Mouse (Mus musculus): ENCODE data around the gene Vps16. TPM values are rescaled to one million over a fixed set of nuclear protein-coding genes. Genes with fewer than 3 reads are reported as not detected.

Vps16 gene
- polyA plus RNA-seq, 1 experiment from 2014 or later, result 45.1 TPM

DNA sequence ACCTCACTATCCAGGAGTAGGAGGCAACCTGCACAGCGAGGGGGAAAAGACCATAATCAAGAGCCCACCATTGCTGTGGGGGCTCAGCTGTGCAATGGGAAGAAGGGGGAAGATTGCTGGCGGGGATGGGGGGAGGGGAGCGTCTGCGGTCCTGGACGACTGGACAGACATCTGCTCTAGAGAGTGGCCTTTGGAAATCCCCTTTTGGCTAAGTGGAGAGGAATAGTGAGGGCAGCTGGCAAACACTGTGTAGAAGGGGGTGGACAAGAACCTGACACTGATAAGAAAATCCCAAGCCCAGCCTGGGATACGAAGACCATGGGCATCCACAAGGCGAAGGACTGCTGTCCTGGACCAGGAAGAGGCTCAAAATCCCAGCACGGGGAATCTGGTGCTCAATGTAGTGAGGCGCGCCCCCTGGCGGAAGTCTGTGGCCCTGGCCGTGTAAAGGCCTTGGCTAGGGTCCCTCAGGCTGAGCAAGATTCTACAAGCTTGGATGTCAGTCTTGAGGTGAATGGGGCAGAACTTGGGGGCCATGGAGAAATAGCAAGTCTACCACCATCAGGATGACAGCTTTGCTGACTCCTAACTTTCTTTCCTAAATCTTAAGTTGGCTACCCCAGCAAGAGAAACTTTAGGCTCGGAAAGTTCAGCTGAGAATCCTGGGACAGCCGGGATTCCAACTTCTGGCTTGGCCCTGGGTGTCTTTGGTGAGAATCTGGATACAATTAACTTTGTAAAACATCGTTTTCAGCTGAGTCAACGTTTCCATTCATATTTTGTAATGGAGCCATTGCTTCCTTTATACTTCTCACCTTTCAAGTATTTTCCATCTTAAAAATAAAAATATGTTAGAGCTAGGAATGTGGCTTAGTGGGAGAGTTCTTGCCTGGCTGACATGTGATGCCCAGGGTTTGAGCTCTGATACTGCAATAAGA lies 12.3 kb upstream of the Vps16 start:
- no peaks in the 10 kb centered on the region for H3K9me3 ChIP-seq (replicated peaks; ENCODE audit: control insufficient read depth, low read length)
- H3K27me3 ChIP-seq (ENCODE audit: control insufficient read depth, insufficient read depth, low read length), result peaks cover under 1% of the 10 kb centered on the region; the same call in 1 of the 2 replicates
- H3K4me2 ChIP-seq, result no peak overlapping the region
- 32% methylated on average over 16 of the region's 16 CpGs for WGBS (ENCODE audit: insufficient replicate concordance)
- H3K4me1 ChIP-seq (ENCODE audit: control insufficient read depth, insufficient read depth, low read length), result no peaks in the 10 kb centered on the region
- no peak overlapping the region for H3K4me3 ChIP-seq (ENCODE audit: low read depth, low read length)
- H3K36me3 ChIP-seq (ENCODE audit: control insufficient read depth, insufficient read depth, low read length), result no peaks in the 10 kb centered on the region
- no peak overlapping the region for H3K27ac ChIP-seq (ENCODE audit: low read depth, low read length)
- H3K9ac ChIP-seq (ENCODE audit: low read depth, low read length), result no peak overlapping the region
- ATAC-seq (replicated peaks; ENCODE audit: insufficient number of reproducible peaks, low FRiP score, low TSS enrichment), result peak; percentile 46; the same call in 1 of the 2 replicates

- no peak overlapping the region for H3K27ac ChIP-seq (ENCODE audit: low read depth, low read length)
- no peak overlapping the region for H3K4me3 ChIP-seq (ENCODE audit: low read depth, low read length)
- no peaks in the 10 kb centered on the region for H3K9me3 ChIP-seq (replicated peaks; ENCODE audit: control insufficient read depth, low read length)
- H3K27me3 ChIP-seq (ENCODE audit: control insufficient read depth, insufficient read depth, low read length), result no peaks in the 10 kb centered on the region
- H3K4me1 ChIP-seq (ENCODE audit: control insufficient read depth, insufficient read depth, low read length), result no peaks in the 10 kb centered on the region
- WGBS (ENCODE audit: insufficient replicate concordance), result 64% methylated on average over 3 of the region's 3 CpGs
- no peak for ATAC-seq (replicated peaks; ENCODE audit: insufficient number of reproducible peaks, low FRiP score, low TSS enrichment)
- H3K9ac ChIP-seq (ENCODE audit: low read depth, low read length), result no peak overlapping the region
- H3K4me2 ChIP-seq, result no peak overlapping the region
- no peaks in the 10 kb centered on the region for H3K36me3 ChIP-seq (ENCODE audit: control insufficient read depth, insufficient read depth, low read length)
Measured at GRCm38 (mm10) chr2:130412775-130413174, 11.4 kb upstream of the Vps16 start.

GRCm38 (mm10) chr2:130414094-130414856 lies 9.9 kb upstream of the Vps16 start:
- Histone ChIP-seq H3K4me2 (no peak overlapping the region), H3K9me3 (replicated peaks; ENCODE audit: control insufficient read depth, low read length) (no peaks in the 10 kb centered on the region), H3K4me1 (ENCODE audit: control insufficient read depth, insufficient read depth, low read length) (no peaks in the 10 kb centered on the region), H3K27ac (ENCODE audit: low read depth, low read length) (no peak overlapping the region), H3K9ac (ENCODE audit: low read depth, low read length) (no peak overlapping the region), H3K4me3 (ENCODE audit: low read depth, low read length) (no peak overlapping the region), H3K36me3 (ENCODE audit: control insufficient read depth, insufficient read depth, low read length) (no peaks in the 10 kb centered on the region), H3K27me3 (ENCODE audit: control insufficient read depth, insufficient read depth, low read length) (no peaks in the 10 kb centered on the region)
- WGBS (ENCODE audit: insufficient replicate concordance), result 69% methylated on average over 6 of the region's 6 CpGs
- no peak for ATAC-seq (replicated peaks; ENCODE audit: insufficient number of reproducible peaks, low FRiP score, low TSS enrichment)

- H3K36me3 ChIP-seq (ENCODE audit: control insufficient read depth, insufficient read depth, low read length), result no peaks in the 10 kb centered on the region
- H3K27ac ChIP-seq (ENCODE audit: low read depth, low read length), result no peak overlapping the region
- H3K4me2 ChIP-seq, result no peak overlapping the region
- ATAC-seq (replicated peaks; ENCODE audit: insufficient number of reproducible peaks, low FRiP score, low TSS enrichment), result no peak
- peaks cover 9% of the 10 kb centered on the region for H3K4me1 ChIP-seq (ENCODE audit: control insufficient read depth, insufficient read depth, low read length)
- no peaks in the 10 kb centered on the region for H3K9me3 ChIP-seq (replicated peaks; ENCODE audit: control insufficient read depth, low read length)
- WGBS (ENCODE audit: insufficient replicate concordance), result 91% methylated on average over 26 of the region's 26 CpGs
- H3K4me3 ChIP-seq (ENCODE audit: low read depth, low read length), result no peak overlapping the region
- H3K27me3 ChIP-seq (ENCODE audit: control insufficient read depth, insufficient read depth, low read length), result no peaks in the 10 kb centered on the region
- H3K9ac ChIP-seq (ENCODE audit: low read depth, low read length), result no peak overlapping the region
Measured at GRCm38 (mm10) chr2:130421781-130422620, 2.1 kb upstream of the Vps16 start.

DNA sequence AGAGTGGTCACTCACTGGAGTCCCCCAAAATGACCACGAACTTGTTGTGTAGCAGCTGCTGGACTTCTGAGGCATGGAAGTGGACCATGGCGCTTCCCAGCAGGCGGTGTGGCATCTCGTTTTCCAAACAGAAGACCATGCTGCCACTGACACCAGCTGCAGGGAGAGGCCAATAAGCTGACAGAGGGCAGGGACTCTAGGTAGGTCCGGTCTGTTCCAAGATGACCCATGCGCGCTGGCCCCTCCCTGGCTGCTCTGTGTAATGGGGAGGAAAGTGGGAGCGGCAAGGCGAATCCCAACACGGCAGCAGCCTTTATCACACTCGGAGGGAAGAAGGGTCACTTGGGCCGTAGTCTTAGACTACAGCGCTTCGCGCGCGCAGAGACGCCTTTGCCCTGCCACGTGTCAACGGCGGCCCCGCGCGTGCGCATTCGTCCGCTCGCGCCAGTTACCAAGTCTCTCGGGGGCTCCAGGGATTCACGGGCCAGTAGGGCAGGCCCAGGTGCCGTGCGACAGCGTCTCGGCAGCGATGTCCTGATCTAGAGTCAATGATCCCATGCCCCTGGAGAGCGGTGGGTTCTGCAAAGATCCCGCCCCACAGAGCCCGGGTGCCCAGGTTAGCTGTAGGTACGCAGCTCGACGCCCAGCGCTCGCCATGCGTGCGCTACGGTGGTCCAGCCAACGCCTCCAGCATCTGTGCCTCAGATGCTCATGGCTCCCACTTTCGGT lies 578 bp upstream of the Vps16 start:
- peaks cover 9% of the 10 kb centered on the region for H3K4me1 ChIP-seq (ENCODE audit: control insufficient read depth, insufficient read depth, low read length)
- peak overlapping the region; percentile 90 for H3K9ac ChIP-seq (ENCODE audit: low read depth, low read length)
- no peaks in the 10 kb centered on the region for H3K9me3 ChIP-seq (replicated peaks; ENCODE audit: control insufficient read depth, low read length)
- H3K27me3 ChIP-seq (ENCODE audit: control insufficient read depth, insufficient read depth, low read length), result no peaks in the 10 kb centered on the region
- 13% methylated on average over 49 of the region's 49 CpGs for WGBS (ENCODE audit: insufficient replicate concordance)
- H3K4me2 ChIP-seq, result peak overlapping the region; percentile 97
- H3K4me3 ChIP-seq (ENCODE audit: low read depth, low read length), result peak overlapping the region; percentile 85
- peak; percentile 55 for ATAC-seq (replicated peaks; ENCODE audit: insufficient number of reproducible peaks, low FRiP score, low TSS enrichment)
- H3K27ac ChIP-seq (ENCODE audit: low read depth, low read length), result peak overlapping the region; percentile 91
- no peaks in the 10 kb centered on the region for H3K36me3 ChIP-seq (ENCODE audit: control insufficient read depth, insufficient read depth, low read length)

DNA sequence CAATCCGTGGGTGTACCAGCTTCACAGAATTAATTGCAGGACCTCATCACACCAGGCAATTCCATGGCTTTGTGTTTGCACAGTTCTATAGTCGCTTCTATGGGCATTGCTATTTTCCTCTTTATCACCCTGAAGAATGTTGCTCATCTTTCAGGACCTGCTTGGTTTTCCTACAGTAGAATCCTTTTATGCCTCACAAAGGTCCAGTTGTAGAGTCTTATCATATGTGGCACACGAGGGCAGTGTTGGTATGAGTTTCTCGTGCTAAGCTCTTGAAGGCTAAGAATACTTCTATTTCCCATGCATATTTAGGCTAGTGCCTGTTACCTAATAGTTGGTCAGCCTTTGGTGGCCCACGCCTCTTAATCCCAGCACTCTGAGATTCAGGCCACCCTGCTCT lies 973 bp downstream of the Vps16 start:
- Histone ChIP-seq H3K36me3 (ENCODE audit: control insufficient read depth, insufficient read depth, low read length) (no peaks in the 10 kb centered on the region), H3K4me3 (ENCODE audit: low read depth, low read length) (peak overlapping the region; percentile 85), H3K9me3 (replicated peaks; ENCODE audit: control insufficient read depth, low read length) (no peaks in the 10 kb centered on the region), H3K27ac (ENCODE audit: low read depth, low read length) (peak overlapping the region; percentile 91; the same call in 1 of the 2 replicates), H3K27me3 (ENCODE audit: control insufficient read depth, insufficient read depth, low read length) (no peaks in the 10 kb centered on the region), H3K4me1 (ENCODE audit: control insufficient read depth, insufficient read depth, low read length) (peaks cover 9% of the 10 kb centered on the region), H3K9ac (ENCODE audit: low read depth, low read length) (peak overlapping the region; percentile 90), H3K4me2 (peak overlapping the region; percentile 97)
- WGBS (ENCODE audit: insufficient replicate concordance), result 37% methylated on average over 5 of the region's 5 CpGs
- no peak for ATAC-seq (replicated peaks; ENCODE audit: insufficient number of reproducible peaks, low FRiP score, low TSS enrichment)

GRCm38 (mm10) chr2:130429851-130430250 lies 5.7 kb downstream of the Vps16 start:
- H3K4me3 ChIP-seq (ENCODE audit: low read depth, low read length), result no peak overlapping the region
- H3K4me2 ChIP-seq, result no peak overlapping the region
- no peaks in the 10 kb centered on the region for H3K9me3 ChIP-seq (replicated peaks; ENCODE audit: control insufficient read depth, low read length)
- WGBS (ENCODE audit: insufficient replicate concordance), result 51% methylated on average over 2 of the region's 2 CpGs
- no peak for ATAC-seq (replicated peaks; ENCODE audit: insufficient number of reproducible peaks, low FRiP score, low TSS enrichment)
- H3K9ac ChIP-seq (ENCODE audit: low read depth, low read length), result no peak overlapping the region
- H3K36me3 ChIP-seq (ENCODE audit: control insufficient read depth, insufficient read depth, low read length), result no peaks in the 10 kb centered on the region
- H3K4me1 ChIP-seq (ENCODE audit: control insufficient read depth, insufficient read depth, low read length), result peaks cover 7% of the 10 kb centered on the region; the same call in 1 of the 2 replicates
- H3K27ac ChIP-seq (ENCODE audit: low read depth, low read length), result no peak overlapping the region
- H3K27me3 ChIP-seq (ENCODE audit: control insufficient read depth, insufficient read depth, low read length), result no peaks in the 10 kb centered on the region
